Mouse (Mus musculus): ENCODE measurements around the gene Rab28.

Rab28 gene

GRCm38 (mm10) chr5:41627224-41628144, 80.5 kb downstream of the Rab28 start:
- no peak for DNase-seq

DNA sequence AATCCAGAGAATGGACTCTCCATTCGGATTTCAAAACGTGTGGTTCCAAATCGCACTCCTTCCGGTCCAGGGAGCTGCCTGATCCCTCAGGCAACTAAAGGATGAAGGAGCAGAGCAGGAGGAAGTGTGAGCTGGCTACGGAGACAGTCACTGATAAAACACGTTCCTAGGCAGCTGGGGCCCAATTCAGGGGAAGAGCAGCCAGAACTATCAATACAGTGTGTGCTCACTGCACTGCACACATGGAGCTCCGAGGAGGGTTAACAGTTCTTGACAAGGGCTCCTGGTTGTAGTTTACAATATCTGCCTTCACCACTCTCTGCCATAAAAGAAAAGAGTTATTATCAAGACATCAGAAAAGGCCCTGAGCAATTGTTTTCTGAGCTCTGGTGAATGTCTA, 82.4 kb downstream of the Rab28 start:
- no peak for DNase-seq

DNA sequence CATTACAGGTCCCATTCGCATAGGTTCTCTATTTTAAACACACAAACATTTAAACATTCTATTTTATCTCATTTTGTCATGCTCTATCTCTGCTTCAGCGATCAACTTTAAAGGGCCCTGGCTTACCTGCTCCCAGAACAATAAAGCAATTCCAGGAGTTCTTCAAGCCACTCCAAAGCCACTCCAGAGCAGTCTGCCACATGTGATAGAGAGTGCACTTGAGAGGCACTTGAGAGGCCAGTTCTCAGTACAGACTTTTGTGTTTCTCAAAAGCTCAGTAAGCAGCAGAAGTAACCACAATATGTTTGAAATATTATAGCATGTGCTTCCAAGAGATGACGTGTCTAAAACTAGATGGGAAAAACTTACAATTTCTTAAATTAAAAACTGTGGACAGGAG, 86.2 kb downstream of the Rab28 start:
- no peak for DNase-seq

- DNase-seq: no peak
Measured at GRCm38 (mm10) chr5:41618966-41619365, 89.0 kb downstream of the Rab28 start.

DNA sequence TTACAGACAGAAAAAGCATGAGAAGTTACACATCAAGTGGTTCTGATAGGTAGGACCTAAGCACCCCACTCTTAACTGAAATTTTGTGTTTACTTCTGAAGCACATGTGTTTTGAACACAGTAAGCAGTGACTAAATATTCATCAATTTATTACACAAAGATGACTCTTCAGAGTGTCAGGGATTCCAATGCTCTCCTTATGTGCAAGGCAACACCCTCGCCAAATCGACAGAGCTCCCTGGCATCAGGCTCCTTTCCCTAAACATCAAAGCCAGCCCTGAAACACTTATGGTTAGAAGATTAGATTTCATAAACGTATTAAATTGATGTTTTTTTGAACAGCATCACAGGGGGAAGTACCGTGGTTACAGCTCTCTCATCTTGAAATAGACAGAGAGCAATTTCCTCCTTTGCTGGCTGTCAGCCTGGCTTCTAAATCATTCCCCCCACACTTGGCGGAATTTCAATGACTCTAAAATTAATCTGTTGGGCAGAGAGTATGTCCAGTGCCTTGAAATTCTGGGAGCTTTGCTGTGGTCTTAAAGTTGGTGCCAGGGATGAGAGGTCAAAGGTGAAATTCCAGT, 97.4 kb downstream of the Rab28 start:
- DNase-seq: no peak

DNA sequence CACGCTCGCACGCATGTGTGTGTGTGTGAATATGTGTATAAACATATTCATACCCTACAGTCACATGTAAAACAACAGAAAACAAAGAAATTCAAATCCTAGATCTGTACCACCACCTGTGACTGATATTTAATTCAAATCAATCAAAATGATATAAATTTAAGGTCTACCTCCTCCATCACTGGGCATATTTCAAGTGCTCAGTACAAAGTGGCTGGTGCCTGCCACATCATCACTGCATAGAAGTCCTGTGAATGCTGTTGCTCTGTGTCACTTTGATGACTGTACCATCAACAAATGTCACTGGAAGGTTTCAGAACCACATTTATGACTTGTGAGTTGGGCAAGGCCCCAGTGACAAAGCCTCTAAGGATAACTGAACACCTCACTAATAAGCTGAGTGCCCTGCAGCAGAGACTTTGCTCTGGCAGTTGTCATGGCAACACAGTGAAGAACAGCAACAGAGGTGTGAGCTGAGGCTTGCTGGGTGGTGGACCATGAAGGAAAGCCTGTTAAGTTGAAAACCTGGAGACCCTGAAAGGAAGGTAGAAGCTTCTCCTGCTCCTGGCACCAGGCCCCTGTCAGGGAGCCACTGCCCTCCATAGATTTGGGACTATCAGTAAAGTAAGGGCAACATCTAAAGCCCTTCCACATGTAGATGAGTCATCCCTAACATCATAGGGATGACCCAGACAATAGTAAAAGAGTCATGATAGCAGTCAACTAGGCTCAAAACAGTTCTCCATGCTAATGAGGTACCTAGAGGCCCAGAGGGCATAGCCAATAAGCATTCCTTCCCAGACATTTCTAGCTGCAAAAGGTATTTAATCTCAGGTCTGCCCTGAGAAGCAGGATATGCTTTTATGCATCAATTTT, 111.5 kb downstream of the Rab28 start:
- DNase-seq: no peak

GRCm38 (mm10) chr5:41595199-41595598, 112.8 kb downstream of the Rab28 start:
- no peak for DNase-seq

- DNase-seq: no peak
Measured at GRCm38 (mm10) chr5:41578051-41578450, 129.9 kb downstream of the Rab28 start.

All from thymus, postnatal 14 days (tissue).